Mouse (Mus musculus): Measurements from ENCODE around the gene Pias4. TPM values are rescaled to one million over a fixed set of nuclear protein-coding genes. Genes with fewer than 3 reads are reported as not detected.
A peak's percentile ranks its signal among the peaks of the same experiment; 100 is the strongest.

Pias4 gene
- total and polyA plus RNA-seq, 2 experiments: 8.9 to 17.8 TPM

GRCm38 (mm10) chr10:81123500-81123899 is 44.2 kb downstream of the Pias4 start:
- Histone ChIP-seq H3K4me1 (ENCODE audit: control insufficient read depth, insufficient read depth, low read length) (no peaks in the 10 kb centered on the region; the same call in 1 of the 2 replicates), H3K36me3 (ENCODE audit: control insufficient read depth, insufficient read depth, low read length) (peaks cover 2% of the 10 kb centered on the region; the same call in 1 of the 2 replicates), H3K4me3 (ENCODE audit: insufficient read depth, low read depth, low read length) (no peak overlapping the region), H3K27me3 (ENCODE audit: control insufficient read depth, insufficient read depth, low read length) (no peaks in the 10 kb centered on the region), H3K9ac (ENCODE audit: low read depth, low read length) (no peak overlapping the region), H3K27ac (replicated peaks; ENCODE audit: insufficient read depth, low read depth, low read length) (no peak overlapping the region), H3K79me2 (ENCODE audit: control insufficient read depth, insufficient read depth, low read length) (no peaks in the 10 kb centered on the region)
- DNase-seq (ENCODE audit: extremely low read depth, low read depth, low spot score): no peak
- 66% methylated on average over 11 of the region's 11 CpGs for WGBS
- TF ChIP-seq POLR2A (IDR thresholded peaks at IDR 0.05; ENCODE audit: extremely low read depth, insufficient read depth, low read length) (no peak), CTCF (IDR thresholded peaks at IDR 0.05; ENCODE audit: low read depth, low read length) (no peak)

DNA sequence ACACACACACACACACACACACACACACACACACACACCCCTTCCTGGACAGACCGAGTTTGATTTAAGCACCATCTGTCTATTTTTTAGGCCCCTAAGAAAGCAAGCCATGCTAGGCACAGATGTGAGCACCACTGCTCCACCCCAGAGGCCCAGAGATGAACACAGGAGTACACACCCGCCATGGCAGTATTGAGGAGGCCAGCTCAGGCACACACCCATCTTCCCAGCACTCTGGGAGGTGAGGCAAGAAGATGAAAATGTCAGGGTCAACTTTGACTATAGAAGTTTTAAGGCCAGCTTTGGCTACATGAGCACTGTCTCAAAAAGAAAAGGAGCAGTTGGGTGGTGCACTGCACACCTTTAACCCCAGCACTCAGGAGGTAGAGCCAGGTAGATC is 44.8 kb downstream of the Pias4 start:
- 89% methylated on average over 2 of the region's 2 CpGs for WGBS
- no peak for DNase-seq (ENCODE audit: extremely low read depth, low read depth, low spot score)
- H3K27ac ChIP-seq (replicated peaks; ENCODE audit: insufficient read depth, low read depth, low read length): no peak overlapping the region

GRCm38 (mm10) chr10:81120650-81121049 is 47.1 kb downstream of the Pias4 start:
- H3K27ac ChIP-seq (replicated peaks; ENCODE audit: insufficient read depth, low read depth, low read length): no peak overlapping the region
- no peak for DNase-seq (ENCODE audit: extremely low read depth, low read depth, low spot score)
- H3K9ac ChIP-seq (ENCODE audit: low read depth, low read length): no peak overlapping the region
- no peaks in the 10 kb centered on the region for H3K27me3 ChIP-seq (ENCODE audit: control insufficient read depth, insufficient read depth, low read length)
- peaks cover 13% of the 10 kb centered on the region for H3K36me3 ChIP-seq (ENCODE audit: control insufficient read depth, insufficient read depth, low read length)
- H3K4me3 ChIP-seq (ENCODE audit: insufficient read depth, low read depth, low read length): no peak overlapping the region
- H3K4me1 ChIP-seq (ENCODE audit: control insufficient read depth, insufficient read depth, low read length): no peaks in the 10 kb centered on the region
- H3K79me2 ChIP-seq (ENCODE audit: control insufficient read depth, insufficient read depth, low read length): no peaks in the 10 kb centered on the region
- 86% methylated on average over 7 of the region's 7 CpGs for WGBS
- TF ChIP-seq POLR2A (IDR thresholded peaks at IDR 0.05; ENCODE audit: extremely low read depth, insufficient read depth, low read length): no peak
- TF ChIP-seq CTCF (IDR thresholded peaks at IDR 0.05; ENCODE audit: low read depth, low read length): no peak

More for the DNA sequence above, 44.8 kb downstream of the Pias4 start:
- TF ChIP-seq POLR2A (IDR thresholded peaks at IDR 0.05; ENCODE audit: extremely low read depth, insufficient read depth, low read length) (no peak), CTCF (IDR thresholded peaks at IDR 0.05; ENCODE audit: low read depth, low read length) (no peak)
- no peak overlapping the region for H3K4me3 ChIP-seq (ENCODE audit: insufficient read depth, low read depth, low read length)
- no peaks in the 10 kb centered on the region for H3K27me3 ChIP-seq (ENCODE audit: control insufficient read depth, insufficient read depth, low read length)
- peaks cover 5% of the 10 kb centered on the region; the same call in 1 of the 2 replicates for H3K36me3 ChIP-seq (ENCODE audit: control insufficient read depth, insufficient read depth, low read length)
- no peaks in the 10 kb centered on the region for H3K4me1 ChIP-seq (ENCODE audit: control insufficient read depth, insufficient read depth, low read length)
- no peaks in the 10 kb centered on the region for H3K79me2 ChIP-seq (ENCODE audit: control insufficient read depth, insufficient read depth, low read length)
- H3K9ac ChIP-seq (ENCODE audit: low read depth, low read length): no peak overlapping the region

DNA sequence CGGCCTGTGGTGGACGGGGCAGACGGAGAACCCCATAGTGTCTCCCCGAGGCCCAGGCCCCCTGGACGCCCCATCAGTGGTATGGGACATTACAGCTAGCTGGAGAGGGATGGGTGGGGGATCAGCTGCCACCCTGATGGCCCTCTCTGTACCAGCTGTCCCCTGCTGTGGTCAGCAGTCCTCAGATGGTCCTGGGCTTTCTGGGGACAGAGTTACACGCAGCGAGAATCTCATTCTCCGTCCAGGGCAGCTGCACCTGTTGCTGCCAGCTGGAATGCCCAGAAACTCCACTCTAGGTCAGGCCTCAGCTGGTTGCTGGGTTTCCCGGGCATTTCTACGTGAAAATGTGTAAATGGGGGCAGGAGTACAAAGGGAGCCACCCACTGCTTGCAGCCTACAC is 48.1 kb downstream of the Pias4 start:
- no peaks in the 10 kb centered on the region for H3K79me2 ChIP-seq (ENCODE audit: control insufficient read depth, insufficient read depth, low read length)
- no peak overlapping the region for H3K4me3 ChIP-seq (ENCODE audit: insufficient read depth, low read depth, low read length)
- DNase-seq (ENCODE audit: extremely low read depth, low read depth, low spot score): no peak
- 92% methylated on average over 10 of the region's 10 CpGs for WGBS
- H3K36me3 ChIP-seq (ENCODE audit: control insufficient read depth, insufficient read depth, low read length): peaks cover 23% of the 10 kb centered on the region
- H3K9ac ChIP-seq (ENCODE audit: low read depth, low read length): no peak overlapping the region
- no peaks in the 10 kb centered on the region for H3K27me3 ChIP-seq (ENCODE audit: control insufficient read depth, insufficient read depth, low read length)
- TF ChIP-seq POLR2A (IDR thresholded peaks at IDR 0.05; ENCODE audit: extremely low read depth, insufficient read depth, low read length) (no peak), CTCF (IDR thresholded peaks at IDR 0.05; ENCODE audit: low read depth, low read length) (no peak)
- H3K27ac ChIP-seq (replicated peaks; ENCODE audit: insufficient read depth, low read depth, low read length): no peak overlapping the region
- no peaks in the 10 kb centered on the region for H3K4me1 ChIP-seq (ENCODE audit: control insufficient read depth, insufficient read depth, low read length)

GRCm38 (mm10) chr10:81112946-81113345 is 54.8 kb downstream of the Pias4 start:
- 75% methylated on average over 6 of the region's 6 CpGs for WGBS
- Histone ChIP-seq H3K27ac (replicated peaks; ENCODE audit: insufficient read depth, low read depth, low read length) (no peak overlapping the region), H3K27me3 (ENCODE audit: control insufficient read depth, insufficient read depth, low read length) (no peaks in the 10 kb centered on the region)

DNA sequence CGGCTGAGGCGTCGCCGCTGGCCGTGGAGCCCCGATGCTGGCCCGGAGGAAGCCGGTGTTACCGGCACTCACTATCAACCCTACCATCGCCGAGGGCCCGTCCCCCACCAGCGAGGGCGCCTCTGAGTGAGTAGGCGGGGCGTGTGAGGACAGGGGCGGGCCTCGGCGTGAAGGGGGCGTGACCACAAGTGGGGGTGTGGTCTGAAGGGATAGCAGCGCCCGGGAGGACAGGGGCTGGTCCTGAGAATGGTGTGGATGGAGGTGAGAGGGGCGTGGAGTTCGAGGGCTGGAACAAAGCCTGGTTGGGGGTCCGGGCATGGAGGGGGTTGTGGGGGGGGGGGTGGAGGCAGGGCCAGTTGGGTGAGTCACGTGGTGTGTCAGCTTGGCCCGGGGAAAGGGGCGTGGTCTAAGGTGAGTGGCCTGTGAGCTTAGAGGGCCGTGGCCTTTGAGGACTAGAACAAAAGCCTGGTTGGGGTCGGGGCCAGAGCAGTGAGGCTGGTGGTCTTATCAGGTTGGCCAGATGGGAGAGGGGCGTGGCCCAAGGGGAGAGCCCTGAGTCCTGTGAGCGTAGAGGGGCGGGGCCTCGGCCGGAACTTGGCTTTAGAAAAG is 61.5 kb downstream of the Pias4 start:
- H3K27ac ChIP-seq (replicated peaks; ENCODE audit: insufficient read depth, low read depth, low read length): peak overlapping the region; percentile 90
- peak overlapping the region; percentile 92 for H3K9ac ChIP-seq (ENCODE audit: low read depth, low read length)
- H3K36me3 ChIP-seq (ENCODE audit: control insufficient read depth, insufficient read depth, low read length): peaks cover 10% of the 10 kb centered on the region
- H3K79me2 ChIP-seq (ENCODE audit: control insufficient read depth, insufficient read depth, low read length): peaks cover 37% of the 10 kb centered on the region; the same call in 1 of the 2 replicates
- DNase-seq (ENCODE audit: extremely low read depth, low read depth, low spot score): peak; percentile 63
- no peaks in the 10 kb centered on the region for H3K27me3 ChIP-seq (ENCODE audit: control insufficient read depth, insufficient read depth, low read length)
- WGBS: 2% methylated on average over 34 of the region's 35 CpGs
- TF ChIP-seq CTCF (IDR thresholded peaks at IDR 0.05; ENCODE audit: low read depth, low read length): peak; percentile 17; the same call in 1 of the 2 replicates
- no peak for TF ChIP-seq POLR2A (IDR thresholded peaks at IDR 0.05; ENCODE audit: extremely low read depth, insufficient read depth, low read length)
- H3K4me1 ChIP-seq (ENCODE audit: control insufficient read depth, insufficient read depth, low read length): peaks cover 15% of the 10 kb centered on the region
- peak overlapping the region; percentile 65 for H3K4me3 ChIP-seq (ENCODE audit: insufficient read depth, low read depth, low read length)

More at GRCm38 (mm10) chr10:81112946-81113345, 54.8 kb downstream of the Pias4 start:
- Histone ChIP-seq H3K9ac (ENCODE audit: low read depth, low read length) (no peak overlapping the region), H3K4me1 (ENCODE audit: control insufficient read depth, insufficient read depth, low read length) (no peaks in the 10 kb centered on the region), H3K36me3 (ENCODE audit: control insufficient read depth, insufficient read depth, low read length) (peaks cover 34% of the 10 kb centered on the region), H3K79me2 (ENCODE audit: control insufficient read depth, insufficient read depth, low read length) (peaks cover 18% of the 10 kb centered on the region; the same call in 1 of the 2 replicates), H3K4me3 (ENCODE audit: insufficient read depth, low read depth, low read length) (no peak overlapping the region)
- no peak for DNase-seq (ENCODE audit: extremely low read depth, low read depth, low spot score)
- TF ChIP-seq POLR2A (IDR thresholded peaks at IDR 0.05; ENCODE audit: extremely low read depth, insufficient read depth, low read length) (no peak), CTCF (IDR thresholded peaks at IDR 0.05; ENCODE audit: low read depth, low read length) (no peak)
